Mouse (Mus musculus): Measurements from ENCODE around the gene Map2k6. TPM values are rescaled to one million over a fixed set of nuclear protein-coding genes. Genes with fewer than 3 reads are reported as not detected.

Gene Map2k6
- polyA plus RNA-seq, 1 experiment: 11.0 TPM

- Histone ChIP-seq H3K4me1 (ENCODE audit: control insufficient read depth, insufficient read depth, low read length) (no peaks in the 10 kb centered on the region), H3K27ac (ENCODE audit: insufficient read depth, low read length) (no peak overlapping the region), H3K4me3 (ENCODE audit: insufficient read depth, low read length) (no peak overlapping the region)
- TF ChIP-seq POLR2A (IDR thresholded peaks at IDR 0.05; ENCODE audit: extremely low read depth, insufficient read depth, low read length) (no peak), CTCF (IDR thresholded peaks at IDR 0.05; ENCODE audit: extremely low read depth, insufficient read depth, low read length) (no peak)
Observed at GRCm38 (mm10) chr11:110522906-110523305, 124.0 kb downstream of the Map2k6 start.

GRCm38 (mm10) chr11:110526156-110526555 is 127.2 kb downstream of the Map2k6 start:
- no peak overlapping the region for H3K27ac ChIP-seq (ENCODE audit: insufficient read depth, low read length)
- no peak overlapping the region for H3K4me3 ChIP-seq (ENCODE audit: insufficient read depth, low read length)
- H3K4me1 ChIP-seq (ENCODE audit: control insufficient read depth, insufficient read depth, low read length): no peaks in the 10 kb centered on the region
- TF ChIP-seq POLR2A (IDR thresholded peaks at IDR 0.05; ENCODE audit: extremely low read depth, insufficient read depth, low read length) (no peak), CTCF (IDR thresholded peaks at IDR 0.05; ENCODE audit: extremely low read depth, insufficient read depth, low read length) (no peak)

DNA sequence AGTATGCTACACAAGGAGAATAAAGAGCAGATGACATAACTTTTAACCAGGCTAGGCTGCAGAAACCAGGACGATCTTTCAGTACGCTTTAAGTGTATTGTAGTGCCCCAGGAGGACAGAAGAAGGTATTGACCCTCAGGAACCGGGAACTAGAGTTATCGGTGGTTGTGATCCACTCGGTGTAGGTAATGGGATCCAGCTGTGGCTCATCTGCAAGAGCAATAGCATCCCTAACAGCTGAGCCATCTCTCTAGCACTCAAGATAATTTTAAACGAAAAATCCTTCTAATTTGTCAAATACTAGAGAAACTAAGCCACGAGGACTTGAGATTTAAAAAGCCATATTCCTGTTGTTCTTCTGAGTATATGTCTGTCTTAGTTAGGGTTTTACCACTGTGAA is 132.2 kb downstream of the Map2k6 start:
- Histone ChIP-seq H3K4me3 (ENCODE audit: insufficient read depth, low read length) (no peak overlapping the region), H3K4me1 (ENCODE audit: control insufficient read depth, insufficient read depth, low read length) (no peaks in the 10 kb centered on the region), H3K27ac (ENCODE audit: insufficient read depth, low read length) (no peak overlapping the region)
- TF ChIP-seq CTCF (IDR thresholded peaks at IDR 0.05; ENCODE audit: extremely low read depth, insufficient read depth, low read length) (no peak), POLR2A (IDR thresholded peaks at IDR 0.05; ENCODE audit: extremely low read depth, insufficient read depth, low read length) (no peak)

- no peaks in the 10 kb centered on the region for H3K4me1 ChIP-seq (ENCODE audit: control insufficient read depth, insufficient read depth, low read length)
- TF ChIP-seq CTCF (IDR thresholded peaks at IDR 0.05; ENCODE audit: extremely low read depth, insufficient read depth, low read length): no peak
- no peak for TF ChIP-seq POLR2A (IDR thresholded peaks at IDR 0.05; ENCODE audit: extremely low read depth, insufficient read depth, low read length)
Observed at GRCm38 (mm10) chr11:110534856-110535255, 135.9 kb downstream of the Map2k6 start.

DNA sequence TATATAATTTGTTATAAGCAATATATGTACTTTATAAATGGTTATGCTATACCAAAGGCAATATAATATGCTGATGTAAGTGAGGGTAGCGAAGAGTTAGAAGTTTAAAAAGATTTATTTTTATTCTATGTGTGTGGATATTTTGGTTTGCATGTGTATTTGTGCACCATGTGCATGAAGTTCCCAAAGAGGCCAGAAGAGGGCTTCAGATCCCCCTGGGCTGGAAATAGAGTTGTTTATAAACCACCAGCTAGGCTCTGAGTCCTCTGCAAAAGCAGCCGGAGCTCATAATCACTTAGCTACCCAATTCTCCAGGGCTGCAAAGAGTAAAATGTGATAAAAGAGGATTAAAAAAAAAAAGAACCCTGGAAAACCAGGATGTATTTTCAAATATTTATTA is 137.6 kb downstream of the Map2k6 start:
- H3K27ac ChIP-seq (ENCODE audit: insufficient read depth, low read length): no peak overlapping the region
- no peaks in the 10 kb centered on the region for H3K4me1 ChIP-seq (ENCODE audit: control insufficient read depth, insufficient read depth, low read length)
- TF ChIP-seq POLR2A (IDR thresholded peaks at IDR 0.05; ENCODE audit: extremely low read depth, insufficient read depth, low read length) (no peak), CTCF (IDR thresholded peaks at IDR 0.05; ENCODE audit: extremely low read depth, insufficient read depth, low read length) (0 out of 2 replicates have a peak, but pooled peaks have one; percentile 9)
- no peak overlapping the region for H3K4me3 ChIP-seq (ENCODE audit: insufficient read depth, low read length)

More at GRCm38 (mm10) chr11:110534856-110535255, 135.9 kb downstream of the Map2k6 start:
- Histone ChIP-seq H3K4me3 (ENCODE audit: insufficient read depth, low read length) (no peak overlapping the region), H3K27ac (ENCODE audit: insufficient read depth, low read length) (no peak overlapping the region)

- no peaks in the 10 kb centered on the region for H3K4me1 ChIP-seq (ENCODE audit: control insufficient read depth, insufficient read depth, low read length)
- no peak overlapping the region for H3K4me3 ChIP-seq (ENCODE audit: insufficient read depth, low read length)
- TF ChIP-seq POLR2A (IDR thresholded peaks at IDR 0.05; ENCODE audit: extremely low read depth, insufficient read depth, low read length) (no peak), CTCF (IDR thresholded peaks at IDR 0.05; ENCODE audit: extremely low read depth, insufficient read depth, low read length) (peak; percentile 75)
- no peak overlapping the region for H3K27ac ChIP-seq (ENCODE audit: insufficient read depth, low read length)
Observed at GRCm38 (mm10) chr11:110537602-110538001, 138.7 kb downstream of the Map2k6 start.

DNA sequence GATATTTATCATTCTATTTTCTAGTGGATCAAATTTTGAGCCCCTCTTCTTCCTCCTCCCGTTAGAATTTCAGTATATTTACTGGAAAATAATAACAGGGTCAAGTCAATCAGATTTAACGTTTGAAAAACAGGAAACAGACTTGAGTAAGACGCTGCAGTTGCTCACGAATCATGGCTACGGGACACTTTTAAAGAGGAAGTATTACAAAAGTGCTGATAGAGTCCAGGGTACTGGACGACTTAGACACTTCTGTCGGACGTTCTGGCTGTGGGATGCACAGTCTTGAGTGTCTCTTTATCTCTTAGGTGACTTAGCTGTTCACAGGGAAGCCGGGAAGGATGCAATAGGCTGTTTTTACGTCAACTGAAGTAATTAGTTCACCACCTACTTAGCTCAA is 139.3 kb downstream of the Map2k6 start:
- no peak overlapping the region for H3K4me3 ChIP-seq (ENCODE audit: insufficient read depth, low read length)
- H3K4me1 ChIP-seq (ENCODE audit: control insufficient read depth, insufficient read depth, low read length): no peaks in the 10 kb centered on the region
- no peak overlapping the region for H3K27ac ChIP-seq (ENCODE audit: insufficient read depth, low read length)
- no peak for TF ChIP-seq CTCF (IDR thresholded peaks at IDR 0.05; ENCODE audit: extremely low read depth, insufficient read depth, low read length)
- TF ChIP-seq POLR2A (IDR thresholded peaks at IDR 0.05; ENCODE audit: extremely low read depth, insufficient read depth, low read length): no peak

DNA sequence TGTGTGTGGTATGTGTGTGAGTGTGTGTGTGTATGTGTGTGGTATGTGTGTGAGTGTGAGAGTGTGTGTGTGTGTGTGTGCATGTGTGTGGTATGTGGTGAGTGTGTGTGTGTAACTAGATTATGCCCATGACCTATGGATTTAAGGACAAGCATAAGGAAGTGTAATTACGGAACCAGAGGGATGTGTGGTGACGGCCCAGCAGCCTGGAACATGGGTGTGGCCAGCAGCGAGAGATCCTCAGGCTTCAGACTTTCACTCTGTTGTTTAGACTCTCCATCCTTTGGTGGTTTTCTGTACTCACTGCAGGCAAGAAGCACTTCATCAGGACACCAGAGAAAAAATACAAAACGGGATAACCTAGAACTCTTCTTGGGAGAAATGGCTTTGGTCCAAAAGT is 143.0 kb downstream of the Map2k6 start:
- H3K4me1 ChIP-seq (ENCODE audit: control insufficient read depth, insufficient read depth, low read length): peaks cover 2% of the 10 kb centered on the region; the same call in 1 of the 2 replicates
- no peak overlapping the region for H3K27ac ChIP-seq (ENCODE audit: insufficient read depth, low read length)
- TF ChIP-seq POLR2A (IDR thresholded peaks at IDR 0.05; ENCODE audit: extremely low read depth, insufficient read depth, low read length) (no peak), CTCF (IDR thresholded peaks at IDR 0.05; ENCODE audit: extremely low read depth, insufficient read depth, low read length) (no peak)
- no peak overlapping the region for H3K4me3 ChIP-seq (ENCODE audit: insufficient read depth, low read length)

GRCm38 (mm10) chr11:110544419-110545210 is 145.7 kb downstream of the Map2k6 start:
- TF ChIP-seq CTCF (IDR thresholded peaks at IDR 0.05; ENCODE audit: extremely low read depth, insufficient read depth, low read length) (no peak), POLR2A (IDR thresholded peaks at IDR 0.05; ENCODE audit: extremely low read depth, insufficient read depth, low read length) (no peak)
- no peak overlapping the region for H3K4me3 ChIP-seq (ENCODE audit: insufficient read depth, low read length)
- H3K27ac ChIP-seq (ENCODE audit: insufficient read depth, low read length): no peak overlapping the region
- peaks cover 2% of the 10 kb centered on the region; the same call in 1 of the 2 replicates for H3K4me1 ChIP-seq (ENCODE audit: control insufficient read depth, insufficient read depth, low read length)

DNA sequence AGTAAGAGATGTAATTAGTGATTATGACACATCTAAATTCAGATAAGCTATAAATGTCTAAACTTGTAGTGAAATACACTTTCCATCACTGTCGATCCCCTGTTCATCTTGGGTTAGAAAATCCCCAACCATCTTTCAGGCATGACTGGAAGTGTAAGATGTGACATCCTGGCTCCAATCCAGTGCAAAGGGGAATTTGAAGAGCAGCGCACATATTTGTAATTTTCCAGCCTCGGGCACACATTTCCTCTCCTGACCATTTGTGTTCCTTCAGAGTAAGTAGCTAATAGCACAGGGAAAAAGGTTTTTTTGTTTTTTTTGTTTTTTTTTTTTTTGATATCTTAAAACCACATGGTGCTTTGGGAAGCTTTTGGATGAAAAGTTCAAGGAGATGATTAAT is 146.5 kb downstream of the Map2k6 start:
- TF ChIP-seq CTCF (IDR thresholded peaks at IDR 0.05; ENCODE audit: extremely low read depth, insufficient read depth, low read length) (no peak), POLR2A (IDR thresholded peaks at IDR 0.05; ENCODE audit: extremely low read depth, insufficient read depth, low read length) (no peak)
- H3K4me3 ChIP-seq (ENCODE audit: insufficient read depth, low read length): no peak overlapping the region

More for the DNA sequence above, 146.5 kb downstream of the Map2k6 start:
- Histone ChIP-seq H3K4me1 (ENCODE audit: control insufficient read depth, insufficient read depth, low read length) (peaks cover 2% of the 10 kb centered on the region; the same call in 1 of the 2 replicates), H3K27ac (ENCODE audit: insufficient read depth, low read length) (no peak overlapping the region)
